Mouse (Mus musculus) midbrain, embryonic 16.5 days (tissue): ENCODE data around the gene Ccm2. TPM values are rescaled to one million over a fixed set of nuclear protein-coding genes. Genes with fewer than 3 reads are reported as not detected.

Experiments used
- ATAC-seq: fragments of 200-750 bp; cut with Nextera tagmentation; 2 replicates; pipeline ENCODE4 v1.8.0; 2017; ENCODE audit warnings: moderate TSS enrichment
- H3K27ac ChIP-seq: fragments of 300-500 bp; sonication (generic); 2 replicates; pipeline ENCODE4 v1.5.1; 2014; ENCODE audit warnings: mild to moderate bottlenecking, low read length, mixed read lengths
- H3K27me3 ChIP-seq: fragments of 300-500 bp; sonication (generic); 2 replicates; pipeline ENCODE4 v1.6.1; 2014; ENCODE audit warnings: low read depth, low read length, mixed read lengths; ENCODE audit not compliant: control insufficient read depth, insufficient read depth
- H3K36me3 ChIP-seq: fragments of 300-500 bp; sonication (generic); 2 replicates; pipeline ENCODE4 v1.6.1; 2014; ENCODE audit warnings: mild to moderate bottlenecking, low read length, moderate library complexity, mixed read lengths; ENCODE audit not compliant: control insufficient read depth, insufficient read depth
- H3K4me1 ChIP-seq: fragments of 300-500 bp; sonication (generic); 2 replicates; pipeline ENCODE4 v1.6.1; 2014; ENCODE audit warnings: mild to moderate bottlenecking, low read length, mixed read lengths; ENCODE audit not compliant: control insufficient read depth, insufficient read depth
- H3K4me2 ChIP-seq: fragments of 300-500 bp; sonication (generic); 2 replicates; pipeline ENCODE4 v1.6.1; 2014; ENCODE audit warnings: mild to moderate bottlenecking, low read length, mixed read lengths
- H3K4me3 ChIP-seq: fragments of 300-500 bp; sonication (generic); 2 replicates; pipeline ENCODE4 v1.5.1; 2014; ENCODE audit warnings: low read depth, mild to moderate bottlenecking, low read length, moderate library complexity, mixed read lengths
- H3K9ac ChIP-seq: fragments of 300-500 bp; sonication (generic); 2 replicates; pipeline ENCODE4 v1.6.1; 2014; ENCODE audit warnings: low read depth, low read length, mixed read lengths
- H3K9me3 ChIP-seq: fragments of 300-500 bp; sonication (generic); replicated peaks from 2 replicates; pipeline ENCODE4 v1.6.1; 2014; ENCODE audit warnings: mild to moderate bottlenecking, low read length, mixed read lengths; ENCODE audit not compliant: control insufficient read depth, poor library complexity, severe bottlenecking
- WGBS: fragments of 180-500 bp; shearing (Covaris S2); extraction: QIAGEN DNeasy Blood & Tissue Kit; methylation state at CpG from one replicate; pipeline ENCODE4 v1.1.7; 2014; 5-methylcytosine and 5-hydroxymethylcytosine counted together
- polyA plus RNA-seq: library from polyadenylated mRNA; unstranded; fragments of >200 nt; fragmentation: Nextera tagmentation; extraction: Ambion mirVana; gene quantifications from 2 replicates; pipeline ENCODE4 v1.2.1, GENCODE M21; 2015

Ccm2 gene
- polyA plus RNA-seq, 1 experiment from 2014 or later, result 81.4 TPM

GRCm38 (mm10) chr11:6587249-6587940 is 40.7 kb downstream of the Ccm2 start:
- Histone ChIP-seq H3K9me3 (no peaks in the 10 kb centered on the region), H3K9ac (no peak overlapping the region), H3K27me3 (no peaks in the 10 kb centered on the region), H3K27ac (no peak overlapping the region), H3K36me3 (peaks cover 19% of the 10 kb centered on the region), H3K4me3 (no peak overlapping the region), H3K4me1 (no peaks in the 10 kb centered on the region), H3K4me2 (no peak overlapping the region)
- ATAC-seq, result no peak
- WGBS, result 94% methylated on average over 7 of the region's 7 CpGs

GRCm38 (mm10) chr11:6588295-6588694 is 41.6 kb downstream of the Ccm2 start:
- Histone ChIP-seq H3K27me3 (no peaks in the 10 kb centered on the region), H3K27ac (no peak overlapping the region), H3K9ac (no peak overlapping the region), H3K4me2 (no peak overlapping the region), H3K36me3 (peaks cover 23% of the 10 kb centered on the region), H3K4me3 (no peak overlapping the region), H3K9me3 (no peaks in the 10 kb centered on the region), H3K4me1 (no peaks in the 10 kb centered on the region)
- WGBS, result 94% methylated on average over 7 of the region's 7 CpGs
- no peak for ATAC-seq

- ATAC-seq, result no peak
These were observed 43.2 kb downstream of the Ccm2 start for GRCm38 (mm10) chr11:6589838-6590237.

GRCm38 (mm10) chr11:6590933-6591675 is 44.4 kb downstream of the Ccm2 start:
- Histone ChIP-seq H3K4me3 (no peak overlapping the region), H3K4me1 (no peaks in the 10 kb centered on the region), H3K27me3 (no peaks in the 10 kb centered on the region), H3K9me3 (no peaks in the 10 kb centered on the region), H3K4me2 (no peak overlapping the region), H3K9ac (no peak overlapping the region), H3K36me3 (peaks cover 26% of the 10 kb centered on the region), H3K27ac (no peak overlapping the region)
- ATAC-seq, result no peak
- 84% methylated on average over 10 of the region's 10 CpGs for WGBS

More at GRCm38 (mm10) chr11:6589838-6590237, 43.2 kb downstream of the Ccm2 start:
- no peak overlapping the region for H3K4me2 ChIP-seq
- H3K9me3 ChIP-seq, result no peaks in the 10 kb centered on the region
- H3K27me3 ChIP-seq, result no peaks in the 10 kb centered on the region
- H3K9ac ChIP-seq, result no peak overlapping the region
- H3K4me3 ChIP-seq, result no peak overlapping the region
- no peaks in the 10 kb centered on the region for H3K4me1 ChIP-seq
- WGBS, result 94% methylated on average over 7 of the region's 7 CpGs
- H3K27ac ChIP-seq, result no peak overlapping the region
- H3K36me3 ChIP-seq, result peaks cover 29% of the 10 kb centered on the region

- no peak overlapping the region for H3K4me3 ChIP-seq
- 75% methylated on average over 11 of the region's 11 CpGs for WGBS
- H3K4me1 ChIP-seq, result peaks cover 6% of the 10 kb centered on the region
- no peaks in the 10 kb centered on the region for H3K27me3 ChIP-seq
- no peak for ATAC-seq
- H3K27ac ChIP-seq, result no peak overlapping the region
- no peak overlapping the region for H3K4me2 ChIP-seq
- no peaks in the 10 kb centered on the region for H3K9me3 ChIP-seq
- H3K36me3 ChIP-seq, result peaks cover 34% of the 10 kb centered on the region
- H3K9ac ChIP-seq, result no peak overlapping the region
These were observed 46.7 kb downstream of the Ccm2 start for GRCm38 (mm10) chr11:6593406-6593805.

GRCm38 (mm10) chr11:6594845-6595244 is 48.2 kb downstream of the Ccm2 start:
- no peak overlapping the region for H3K9ac ChIP-seq
- H3K36me3 ChIP-seq, result peaks cover 32% of the 10 kb centered on the region
- no peaks in the 10 kb centered on the region for H3K9me3 ChIP-seq
- ATAC-seq, result no peak
- 88% methylated on average over 6 of the region's 6 CpGs for WGBS
- no peak overlapping the region for H3K4me3 ChIP-seq
- no peak overlapping the region; the same call in 1 of the 2 replicates for H3K27ac ChIP-seq
- no peaks in the 10 kb centered on the region for H3K27me3 ChIP-seq
- peaks cover 20% of the 10 kb centered on the region for H3K4me1 ChIP-seq
- no peak overlapping the region for H3K4me2 ChIP-seq

GRCm38 (mm10) chr11:6595339-6595738 is 48.7 kb downstream of the Ccm2 start:
- H3K27ac ChIP-seq, result no peak overlapping the region
- no peaks in the 10 kb centered on the region for H3K9me3 ChIP-seq
- no peak overlapping the region for H3K9ac ChIP-seq
- H3K4me3 ChIP-seq, result no peak overlapping the region
- peaks cover 21% of the 10 kb centered on the region for H3K4me1 ChIP-seq
- WGBS, result 90% methylated on average over 5 of the region's 5 CpGs
- H3K36me3 ChIP-seq, result peaks cover 29% of the 10 kb centered on the region
- H3K4me2 ChIP-seq, result no peak overlapping the region
- H3K27me3 ChIP-seq, result no peaks in the 10 kb centered on the region
- ATAC-seq, result no peak

- H3K9ac ChIP-seq, result no peak overlapping the region
- H3K4me2 ChIP-seq, result no peak overlapping the region
- H3K36me3 ChIP-seq, result peaks cover 27% of the 10 kb centered on the region
- H3K4me3 ChIP-seq, result no peak overlapping the region
- no peak for ATAC-seq
- WGBS, result 98% methylated on average over 6 of the region's 6 CpGs
- H3K9me3 ChIP-seq, result no peaks in the 10 kb centered on the region
- no peaks in the 10 kb centered on the region for H3K27me3 ChIP-seq
- peaks cover 21% of the 10 kb centered on the region for H3K4me1 ChIP-seq
- peak overlapping the region; percentile 68; the same call in 1 of the 2 replicates for H3K27ac ChIP-seq
These were observed 49.5 kb downstream of the Ccm2 start for GRCm38 (mm10) chr11:6596205-6596604.

- no peak overlapping the region for H3K4me3 ChIP-seq
- no peaks in the 10 kb centered on the region for H3K9me3 ChIP-seq
- H3K27me3 ChIP-seq, result no peaks in the 10 kb centered on the region
- H3K9ac ChIP-seq, result no peak overlapping the region
- 88% methylated on average over 3 of the region's 3 CpGs for WGBS
- H3K36me3 ChIP-seq, result peaks cover 27% of the 10 kb centered on the region
- peaks cover 21% of the 10 kb centered on the region for H3K4me1 ChIP-seq
- H3K27ac ChIP-seq, result peak overlapping the region; percentile 68; the same call in 1 of the 2 replicates
- ATAC-seq, result no peak
- no peak overlapping the region for H3K4me2 ChIP-seq
These were observed 49.9 kb downstream of the Ccm2 start for GRCm38 (mm10) chr11:6596616-6597015.
